Comparison of ENCODE assay signal across 11 mouse cellular contexts in the genomic region with DNA sequence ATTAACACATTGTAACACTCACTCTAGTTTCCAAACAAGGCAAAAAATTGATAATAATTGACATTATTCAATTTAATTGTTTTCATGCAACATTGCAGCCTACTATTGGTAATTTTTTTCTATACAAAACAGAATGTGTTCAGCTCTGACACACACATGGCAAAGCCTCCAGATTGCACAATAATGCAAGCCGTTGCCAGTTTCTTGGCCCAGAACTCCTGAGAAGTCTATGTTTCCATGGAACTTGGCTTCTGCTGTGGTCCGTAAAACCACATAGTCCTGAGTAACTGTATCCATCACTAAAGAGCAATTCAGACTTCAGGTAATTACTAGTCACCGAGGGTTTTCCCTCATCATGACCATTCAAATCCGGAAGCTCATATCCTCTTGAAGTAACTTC.
A peak's percentile ranks its signal among the peaks of the same experiment; 100 is the strongest.
DNase-seq lines count a peak whose midpoint lies in the region; ATAC-seq and TF ChIP-seq lines count a peak whose summit lies in the region.
"Had no signal": no experiment of that assay in that cellular context is flagged by ENCODE, and none has a peak within 500 bp of the region (broad histone marks: within the 10 kb centered on the region; RNA-seq: fewer than 3 reads in every experiment).

No protein-coding gene starts in this region.

- H3K27me3 ChIP-seq in heart, embryonic 12.5 days (replicated peaks) = no peaks in the 10 kb centered on the region
- no peaks in the 10 kb centered on the region for H3K27me3 ChIP-seq in Patski
- H3K27me3 ChIP-seq: liver, embryonic 12.5 days had no signal

- H3K4me3 ChIP-seq in heart, embryonic 12.5 days = no peak overlapping the region
- no peak overlapping the region for H3K4me3 ChIP-seq in lung, adult 2 months (replicated peaks; ENCODE audit: extremely low read depth, low read depth, low read length)
- H3K4me3 ChIP-seq: liver, embryonic 12.5 days had no signal

- no peak overlapping the region for H3K4me2 ChIP-seq in heart, embryonic 12.5 days
- H3K4me2 ChIP-seq: hindbrain, embryonic 14.5 days; liver, embryonic 12.5 days had no signal

- no peak for TF ChIP-seq CTCF in Patski (IDR thresholded peaks at IDR 0.05)
- no peak for TF ChIP-seq CTCF in lung, adult 2 months (IDR thresholded peaks at IDR 0.05; ENCODE audit: insufficient read depth, low read length)

- in situ Hi-C loops in Patski (cut with MboI; ENCODE audit: low pct_unique_long_range_greater_than_20kb) = no loop called here

- no peaks in the 10 kb centered on the region for H3K9me3 ChIP-seq in heart, embryonic 12.5 days (replicated peaks)
- H3K9me3 ChIP-seq: liver, embryonic 12.5 days had no signal

- no peak overlapping the region for H3K9ac ChIP-seq in heart, embryonic 12.5 days
- H3K9ac ChIP-seq: hindbrain, embryonic 14.5 days; liver, embryonic 12.5 days had no signal

- CTCF ChIA-PET in Patski (lab: Charles Lee) = interaction anchor here (1.5 kb wide), 1 partner anchor 8 kb away, joined by 3 read pairs; no protein-coding TSS in a partner anchor

- POLR2A ChIA-PET in Patski (lab: Charles Lee) = no interaction called here

- DNase-seq in heart, adult 8-10 months (ENCODE audit: low spot score) = peak; percentile 42
- DNase-seq in 3T3-L1 (ENCODE audit: low read depth, low spot score) (peak; percentile 98), Patski (ENCODE audit: low read depth, low spot score) (peak; percentile 30)
- DNase-seq in lung, adult 2 months = peak; percentile 16
- no peak for DNase-seq in cerebellum, adult 18-20 months
- DNase-seq in right cerebral cortex, adult 18-20 months = no peak
- no peak for DNase-seq in cerebellum, adult 11 months
- DNase-seq: kidney, adult 9 months had no signal

- no peaks in the 10 kb centered on the region for H3K4me1 ChIP-seq in heart, embryonic 12.5 days (replicated peaks)
- H3K4me1 ChIP-seq in lung, adult 2 months (ENCODE audit: control insufficient read depth, insufficient read depth, low read length) = no peaks in the 10 kb centered on the region
- H3K4me1 ChIP-seq: liver, embryonic 12.5 days had no signal

- H3K27ac ChIP-seq in heart, embryonic 12.5 days (ENCODE audit: poor library complexity, severe bottlenecking) = no peak overlapping the region
- H3K27ac ChIP-seq: hindbrain, embryonic 14.5 days; liver, embryonic 12.5 days had no signal

- no peak for ATAC-seq in heart, embryonic 12.5 days (ENCODE audit: insufficient number of reproducible peaks, low FRiP score)
- peak; percentile 26 for ATAC-seq in Patski
- ATAC-seq: liver, embryonic 12.5 days had no signal

- no peaks in the 10 kb centered on the region for H3K36me3 ChIP-seq in heart, embryonic 12.5 days
- H3K36me3 ChIP-seq: liver, embryonic 12.5 days had no signal

- no peak for TF ChIP-seq POLR2A in lung, adult 2 months (IDR thresholded peaks at IDR 0.05; ENCODE audit: borderline replicate concordance, extremely low read depth, low read depth, low read length)

- 89% methylated on average over 4 of the region's 4 CpGs for WGBS in heart, embryonic 12.5 days
- WGBS in lung, adult 2 months = 67% methylated on average over 4 of the region's 4 CpGs

Comparison
In these comparisons a context has a peak if more than half of its experiments do, and no peak if none do; other contexts are left out.
1. DNase-seq: peak in heart, adult 8-10 months (single experiment), 3T3-L1 (single experiment), Patski (single experiment) and lung, adult 2 months (single experiment); none in cerebellum, adult 18-20 months (0 of 2), right cerebral cortex, adult 18-20 months (single experiment) and cerebellum, adult 11 months (single experiment).